Mouse (Mus musculus): ENCODE measurements around the gene Ippk. TPM values are rescaled to one million over a fixed set of nuclear protein-coding genes. Genes with fewer than 3 reads are reported as not detected.

The Ippk gene
- polyA plus RNA-seq (2015; fragmentation: Nextera tagmentation; extraction: Ambion mirVana), result 14.0 and 14.4 TPM in 2 replicates

DNA sequence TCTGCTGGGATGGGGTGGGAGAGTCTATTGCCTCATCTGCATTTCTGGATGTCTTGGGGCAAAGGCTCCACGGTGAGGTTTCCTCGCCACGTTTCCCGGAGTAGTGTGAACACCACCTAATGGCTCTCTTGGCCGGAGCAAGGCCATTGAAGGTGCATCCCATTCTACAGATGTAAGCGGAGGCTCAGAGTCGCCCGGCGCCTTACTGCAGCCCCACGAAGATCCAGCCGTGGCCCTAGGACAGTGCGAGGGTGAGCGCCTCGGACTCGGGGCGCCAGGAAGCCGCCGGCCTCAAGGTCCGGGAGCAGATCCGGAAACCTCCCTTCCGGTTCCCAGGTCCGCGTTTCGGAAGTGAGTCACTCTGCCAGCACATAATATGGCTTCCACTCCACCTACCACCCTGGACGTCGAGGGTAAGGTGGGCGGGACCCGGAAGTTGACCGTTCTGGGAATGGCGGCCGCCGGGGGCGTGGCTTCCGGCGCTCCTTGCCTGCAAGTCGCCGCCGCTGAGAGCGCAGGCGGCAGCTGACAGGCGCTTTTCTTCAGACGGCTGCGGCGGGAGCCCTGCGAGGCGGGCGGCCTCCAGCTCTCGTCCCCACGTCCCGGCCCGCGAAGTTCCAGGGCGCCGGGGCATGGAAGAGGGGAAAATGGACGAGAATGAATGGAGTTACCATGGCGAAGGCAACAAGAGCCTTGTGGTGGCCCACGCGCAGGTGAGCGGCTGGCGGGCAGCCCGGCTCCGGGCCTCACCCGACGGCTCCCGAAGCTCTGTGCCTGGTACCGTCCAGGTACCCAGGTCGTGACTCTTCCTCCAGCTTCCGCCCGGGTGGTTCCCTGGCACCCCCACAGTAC lies at the start of gene Ippk:
TSS of gene Ippk (plus strand) at position 496 of the 852 bp plus-strand sequence.
- no peaks in the 10 kb centered on the region for H3K9me3 ChIP-seq
- peaks cover 33% of the 10 kb centered on the region for H3K4me1 ChIP-seq
- peak within 1 kb of the TSS; percentile 71 for H3K9ac ChIP-seq
- H3K4me2 ChIP-seq, result peak within 1 kb of the TSS; percentile 97
- H3K4me3 ChIP-seq, result peak within 1 kb of the TSS; percentile 68
- WGBS, result under 1% methylated on average over 68 of the region's 69 CpGs
- no peaks in the 10 kb centered on the region for H3K27me3 ChIP-seq (replicated peaks)
- peak; percentile 99 for ATAC-seq (replicated peaks)
- H3K36me3 ChIP-seq (replicated peaks), result no peaks in the 10 kb centered on the region
- H3K27ac ChIP-seq, result peak within 1 kb of the TSS; percentile 88

DNA sequence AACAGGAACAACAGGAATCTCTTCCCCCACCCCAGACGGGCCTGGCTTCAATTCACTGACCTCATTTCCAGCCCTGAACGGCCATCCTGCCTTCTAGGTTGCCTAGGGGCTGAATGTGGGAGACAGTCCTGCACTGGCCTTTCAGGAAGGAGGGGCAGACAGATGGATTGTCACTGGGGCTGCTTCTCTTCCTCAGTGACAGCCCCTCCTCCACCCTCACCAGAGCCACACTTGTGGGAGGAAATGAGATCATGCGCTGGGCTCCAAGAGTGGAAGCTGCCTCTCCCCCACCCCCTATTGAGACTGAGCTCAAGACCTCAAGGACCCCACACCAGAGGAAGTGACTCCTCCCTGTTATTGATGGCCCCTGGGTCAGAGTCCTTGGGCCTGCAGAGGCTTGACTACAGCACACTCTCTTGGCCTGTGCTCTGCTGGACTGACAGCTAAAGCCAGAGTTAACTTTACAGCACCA lies 49.6 kb upstream of the Ippk start:
- Histone ChIP-seq H3K9me3 (no peaks in the 10 kb centered on the region), H3K4me2 (no peak overlapping the region), H3K4me3 (no peak overlapping the region), H3K27me3 (replicated peaks) (no peaks in the 10 kb centered on the region), H3K36me3 (replicated peaks) (peaks cover 19% of the 10 kb centered on the region; the same call in 1 of the 2 replicates), H3K4me1 (0 out of 2 replicates have a peak, but pooled peaks cover 4% of the 10 kb centered on the region), H3K27ac (no peak overlapping the region), H3K9ac (no peak overlapping the region)
- WGBS, result 80% methylated on average over 3 of the region's 3 CpGs
- 0 out of 2 replicates have a peak, but pooled peaks have one; percentile 18 for ATAC-seq (replicated peaks)

DNA sequence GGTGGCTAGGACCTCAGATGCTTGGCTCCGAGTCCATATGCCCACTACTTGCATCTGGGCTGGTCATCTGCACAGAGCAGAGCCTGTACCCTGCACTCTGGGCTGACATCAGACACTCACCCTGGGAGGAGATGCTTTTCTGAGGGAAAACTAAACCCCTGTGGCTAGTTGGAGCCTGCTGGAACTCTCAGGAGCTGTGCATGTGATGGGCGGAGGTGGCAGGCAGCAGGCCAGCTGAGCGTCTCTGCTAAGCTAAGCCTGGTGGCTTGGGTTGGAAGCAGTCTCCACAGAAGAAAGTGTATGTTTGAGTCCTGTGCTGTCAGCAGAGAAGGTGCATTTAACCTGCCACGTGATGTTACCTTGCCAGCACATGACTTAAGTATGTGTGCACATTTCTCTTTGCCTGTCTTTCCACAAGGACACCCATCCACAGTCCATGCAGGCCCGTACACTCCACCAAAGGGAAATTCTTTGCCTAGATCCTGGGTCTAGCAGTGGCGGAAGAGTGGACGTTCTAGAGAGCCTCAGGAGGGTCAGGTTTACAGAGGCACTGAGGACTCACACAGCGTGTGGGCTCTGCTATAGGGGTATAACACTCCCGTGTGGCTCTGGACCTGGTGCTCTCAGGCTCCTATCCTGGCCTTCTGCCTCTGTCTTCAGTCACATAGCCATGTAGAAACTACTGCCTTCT lies 48.5 kb upstream of the Ippk start:
- Histone ChIP-seq H3K27me3 (replicated peaks) (no peaks in the 10 kb centered on the region), H3K9me3 (no peaks in the 10 kb centered on the region), H3K4me3 (no peak overlapping the region), H3K36me3 (replicated peaks) (peaks cover 25% of the 10 kb centered on the region; the same call in 1 of the 2 replicates), H3K4me1 (no peaks in the 10 kb centered on the region), H3K9ac (no peak overlapping the region), H3K4me2 (no peak overlapping the region), H3K27ac (no peak overlapping the region)
- WGBS, result 91% methylated on average over 9 of the region's 9 CpGs
- no peak for ATAC-seq (replicated peaks)

DNA sequence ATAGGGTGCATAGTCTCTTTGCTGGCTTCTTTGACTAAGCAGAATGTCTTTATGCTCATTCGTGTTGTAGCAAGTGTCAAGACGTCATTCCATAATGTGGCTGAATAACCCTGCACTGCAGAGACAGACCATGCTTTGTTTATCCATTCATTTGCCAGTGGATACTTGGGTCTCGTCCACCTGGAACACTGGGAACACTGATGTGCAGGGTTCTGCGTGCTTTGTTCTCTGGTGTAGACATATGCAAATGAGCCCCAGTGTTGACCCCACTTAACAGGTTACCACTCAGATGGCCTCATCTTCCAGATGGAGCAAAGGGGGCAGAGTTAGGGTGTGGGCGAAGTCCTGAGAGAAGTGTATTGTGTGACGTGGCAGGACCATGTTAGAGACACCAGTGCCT lies 46.7 kb upstream of the Ippk start:
- no peak overlapping the region for H3K27ac ChIP-seq
- no peak for ATAC-seq (replicated peaks)
- no peaks in the 10 kb centered on the region for H3K27me3 ChIP-seq (replicated peaks)
- H3K9me3 ChIP-seq, result no peaks in the 10 kb centered on the region
- no peaks in the 10 kb centered on the region for H3K4me1 ChIP-seq
- no peak overlapping the region for H3K4me3 ChIP-seq
- no peak overlapping the region for H3K4me2 ChIP-seq
- WGBS, result 73% methylated on average over 6 of the region's 6 CpGs
- H3K9ac ChIP-seq, result no peak overlapping the region
- peaks cover 41% of the 10 kb centered on the region; the same call in 1 of the 2 replicates for H3K36me3 ChIP-seq (replicated peaks)

DNA sequence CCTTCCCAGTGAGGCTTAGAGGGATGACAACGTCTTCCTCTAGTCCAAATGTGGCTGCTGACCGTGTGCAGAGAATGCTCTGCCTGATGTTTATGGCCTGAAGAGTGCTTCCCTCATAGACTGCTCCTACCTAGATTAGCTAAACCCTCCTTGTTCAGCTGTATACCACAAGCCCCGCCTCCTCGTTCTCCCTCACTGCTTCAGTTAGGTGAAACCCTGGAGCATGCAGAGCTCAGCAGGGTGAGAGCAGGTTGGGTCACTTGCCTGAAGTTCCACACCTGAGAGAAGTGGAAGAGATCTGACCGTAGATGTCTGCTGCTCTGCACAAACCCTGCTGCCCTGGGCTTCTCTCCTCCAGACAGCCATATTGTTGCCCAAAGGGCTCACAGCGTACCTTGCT lies 46.3 kb upstream of the Ippk start:
- Histone ChIP-seq H3K4me1 (no peaks in the 10 kb centered on the region), H3K4me3 (no peak overlapping the region), H3K4me2 (no peak overlapping the region), H3K27me3 (replicated peaks) (no peaks in the 10 kb centered on the region), H3K9me3 (no peaks in the 10 kb centered on the region), H3K27ac (no peak overlapping the region), H3K36me3 (replicated peaks) (peaks cover 46% of the 10 kb centered on the region; the same call in 1 of the 2 replicates), H3K9ac (no peak overlapping the region)
- no peak for ATAC-seq (replicated peaks)
- 87% methylated on average over 6 of the region's 6 CpGs for WGBS

DNA sequence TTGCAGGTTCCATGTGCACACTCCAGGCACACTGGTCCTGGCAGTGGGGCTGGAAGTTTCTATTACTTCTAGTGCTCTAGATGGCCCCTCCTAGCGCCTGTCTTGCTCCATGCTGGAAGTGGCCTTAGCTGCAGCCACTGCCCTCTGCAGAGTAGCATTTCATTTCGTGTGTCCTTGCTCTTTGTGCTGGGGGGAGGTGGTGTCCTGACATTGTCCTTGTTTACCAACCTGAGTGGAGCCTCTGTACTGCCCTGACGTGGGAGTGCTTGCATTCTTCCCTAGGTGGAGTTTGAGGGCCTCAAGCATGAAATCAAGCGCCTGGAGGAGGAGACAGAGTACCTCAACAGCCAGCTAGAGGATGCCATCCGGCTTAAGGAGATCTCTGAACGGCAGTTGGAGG lies 43.4 kb upstream of the Ippk start:
- H3K27ac ChIP-seq, result no peak overlapping the region
- WGBS, result 91% methylated on average over 6 of the region's 6 CpGs
- H3K9ac ChIP-seq, result no peak overlapping the region
- H3K4me2 ChIP-seq, result no peak overlapping the region
- peaks cover 65% of the 10 kb centered on the region; the same call in 1 of the 2 replicates for H3K36me3 ChIP-seq (replicated peaks)
- H3K27me3 ChIP-seq (replicated peaks), result no peaks in the 10 kb centered on the region
- no peak for ATAC-seq (replicated peaks)
- no peak overlapping the region for H3K4me3 ChIP-seq
- no peaks in the 10 kb centered on the region for H3K9me3 ChIP-seq
- no peaks in the 10 kb centered on the region for H3K4me1 ChIP-seq

DNA sequence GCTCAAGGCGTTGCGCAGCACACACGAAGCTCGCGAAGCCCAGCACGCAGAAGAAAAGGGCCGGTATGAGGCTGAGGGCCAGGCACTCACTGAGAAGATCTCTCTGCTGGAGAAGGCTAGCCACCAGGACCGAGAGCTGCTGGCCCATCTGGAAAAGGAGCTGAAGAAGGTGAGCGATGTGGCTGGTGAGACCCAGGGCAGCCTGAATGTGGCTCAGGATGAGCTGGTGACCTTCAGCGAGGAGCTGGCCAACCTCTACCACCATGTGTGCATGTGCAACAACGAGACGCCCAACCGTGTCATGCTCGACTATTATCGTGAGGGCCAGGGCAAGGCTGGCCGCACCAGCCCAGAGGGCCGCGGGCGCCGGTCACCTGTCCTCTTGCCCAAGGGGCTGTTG lies 41.7 kb upstream of the Ippk start:
- H3K4me2 ChIP-seq, result no peak overlapping the region
- no peaks in the 10 kb centered on the region for H3K4me1 ChIP-seq
- peaks cover 81% of the 10 kb centered on the region for H3K36me3 ChIP-seq (replicated peaks)
- ATAC-seq (replicated peaks), result no peak
- WGBS, result 96% methylated on average over 20 of the region's 20 CpGs
- H3K4me3 ChIP-seq, result no peak overlapping the region
- no peak overlapping the region for H3K27ac ChIP-seq
- H3K9me3 ChIP-seq, result no peaks in the 10 kb centered on the region
- no peaks in the 10 kb centered on the region for H3K27me3 ChIP-seq (replicated peaks)
- H3K9ac ChIP-seq, result no peak overlapping the region

DNA sequence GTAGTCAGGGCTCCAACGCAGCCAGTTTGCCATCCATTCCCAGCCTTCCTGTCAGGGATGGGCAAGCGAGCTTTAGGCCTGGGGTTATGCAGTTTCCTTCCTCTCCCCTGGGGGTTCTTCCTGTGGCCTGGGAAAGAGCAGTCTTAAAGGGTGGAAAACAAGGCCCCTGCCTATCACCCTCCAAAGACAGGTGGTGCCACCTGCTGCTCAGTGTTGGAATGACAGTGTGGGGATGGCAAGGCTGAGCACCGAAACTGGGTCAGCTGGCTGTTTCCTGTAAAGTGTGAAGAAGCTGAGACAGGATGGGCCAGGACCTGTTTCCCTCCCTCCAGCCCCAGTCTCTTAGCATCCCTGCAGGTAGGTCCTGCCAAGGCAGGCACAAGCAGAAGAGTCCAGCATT lies 39.8 kb upstream of the Ippk start:
- H3K4me1 ChIP-seq, result no peaks in the 10 kb centered on the region
- H3K27me3 ChIP-seq (replicated peaks), result no peaks in the 10 kb centered on the region
- peak; percentile 55; the same call in 1 of the 2 replicates for ATAC-seq (replicated peaks)
- no peaks in the 10 kb centered on the region for H3K9me3 ChIP-seq
- no peak overlapping the region for H3K4me3 ChIP-seq
- H3K9ac ChIP-seq, result no peak overlapping the region
- peaks cover 83% of the 10 kb centered on the region for H3K36me3 ChIP-seq (replicated peaks)
- no peak overlapping the region for H3K4me2 ChIP-seq
- H3K27ac ChIP-seq, result peak overlapping the region; percentile 35; the same call in 1 of the 2 replicates
- WGBS, result 21% methylated on average over 3 of the region's 3 CpGs

DNA sequence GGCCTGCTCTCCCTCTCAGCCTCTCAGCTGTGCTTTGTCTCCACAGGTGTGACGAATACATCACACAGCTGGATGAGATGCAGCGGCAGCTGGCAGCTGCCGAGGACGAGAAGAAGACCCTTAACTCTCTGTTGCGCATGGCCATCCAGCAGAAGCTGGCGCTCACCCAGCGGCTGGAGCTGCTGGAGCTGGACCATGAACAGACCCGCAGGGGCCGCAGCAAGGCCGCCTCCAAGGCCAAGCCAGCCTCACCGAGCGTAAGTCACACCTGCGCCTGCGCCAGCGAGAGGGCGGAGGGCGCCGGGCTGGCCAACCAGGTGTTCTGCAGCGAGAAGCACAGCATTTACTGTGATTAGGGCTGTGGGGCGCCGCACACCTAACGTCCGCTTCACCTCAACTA lies 38.1 kb upstream of the Ippk start:
- no peak overlapping the region for H3K4me3 ChIP-seq
- no peaks in the 10 kb centered on the region for H3K4me1 ChIP-seq
- no peak for ATAC-seq (replicated peaks)
- no peak overlapping the region for H3K9ac ChIP-seq
- H3K27ac ChIP-seq, result no peak overlapping the region
- no peaks in the 10 kb centered on the region for H3K9me3 ChIP-seq
- peaks cover 73% of the 10 kb centered on the region for H3K36me3 ChIP-seq (replicated peaks)
- 95% methylated on average over 23 of the region's 23 CpGs for WGBS
- H3K4me2 ChIP-seq, result no peak overlapping the region
- no peaks in the 10 kb centered on the region for H3K27me3 ChIP-seq (replicated peaks)

DNA sequence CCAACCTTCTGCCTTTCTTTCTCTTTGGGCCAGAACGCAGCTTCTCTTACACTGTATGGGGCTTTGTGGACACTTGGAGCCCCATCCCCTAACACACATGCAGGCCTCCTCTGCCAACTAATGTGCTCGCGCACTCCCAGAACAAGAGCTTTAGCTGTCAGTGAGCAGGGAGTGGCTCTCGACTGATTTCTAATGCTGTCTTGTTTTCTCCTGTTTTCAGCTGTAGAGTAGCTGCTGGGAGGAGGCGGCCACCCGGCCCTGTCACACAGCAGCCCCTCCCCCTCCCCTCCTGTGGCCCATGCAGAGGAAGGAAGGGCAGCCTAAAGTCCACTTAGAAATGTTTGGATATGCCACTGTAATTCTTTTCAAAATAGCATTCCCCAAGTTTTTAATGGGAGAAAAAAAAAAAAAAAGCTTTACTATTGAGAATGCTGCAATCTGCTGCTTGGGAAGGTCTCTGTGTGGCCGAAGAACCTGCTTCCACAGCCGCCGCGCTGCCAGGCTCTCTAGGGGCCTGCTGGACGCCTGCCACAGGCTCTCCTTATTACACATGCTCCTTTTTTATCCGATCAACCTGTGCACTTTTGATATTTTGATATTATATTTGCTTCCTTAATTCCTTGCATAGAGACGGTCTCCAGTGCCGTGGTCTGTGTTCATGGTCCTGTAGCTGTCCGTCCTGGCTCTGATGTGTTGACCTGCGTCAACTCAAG lies 36.1 kb upstream of the Ippk start:
- Histone ChIP-seq H3K9me3 (no peaks in the 10 kb centered on the region), H3K27ac (no peak overlapping the region), H3K9ac (no peak overlapping the region), H3K4me3 (no peak overlapping the region), H3K4me1 (no peaks in the 10 kb centered on the region), H3K27me3 (replicated peaks) (no peaks in the 10 kb centered on the region), H3K4me2 (no peak overlapping the region), H3K36me3 (replicated peaks) (peaks cover 56% of the 10 kb centered on the region)
- WGBS, result 82% methylated on average over 16 of the region's 16 CpGs
- no peak for ATAC-seq (replicated peaks)

DNA sequence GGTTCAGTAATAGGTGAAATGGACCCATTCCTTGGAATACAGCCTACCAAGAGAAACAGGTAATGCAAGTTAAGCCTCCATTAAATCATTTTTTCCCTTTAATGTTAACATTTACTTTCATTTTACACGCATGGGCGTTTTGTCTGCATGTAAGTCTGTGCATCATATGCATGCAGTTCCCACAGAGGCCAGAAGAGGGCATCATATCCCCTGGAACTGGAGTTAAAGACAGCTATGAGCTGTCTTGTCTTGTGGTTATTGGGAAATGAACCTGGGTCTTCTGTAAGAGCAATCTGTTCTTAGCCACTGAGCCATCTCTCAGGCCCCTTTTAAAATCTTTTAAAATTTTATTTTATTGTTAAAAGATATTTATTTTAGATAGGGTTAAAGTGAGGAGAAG lies 29.7 kb upstream of the Ippk start:
- Histone ChIP-seq H3K36me3 (replicated peaks) (0 out of 2 replicates have a peak, but pooled peaks cover 6% of the 10 kb centered on the region), H3K4me3 (no peak overlapping the region), H3K4me2 (no peak overlapping the region), H3K27ac (no peak overlapping the region), H3K9me3 (no peaks in the 10 kb centered on the region), H3K9ac (no peak overlapping the region), H3K27me3 (replicated peaks) (no peaks in the 10 kb centered on the region), H3K4me1 (no peaks in the 10 kb centered on the region)
- 98% methylated on average over 2 of the region's 2 CpGs for WGBS
- no peak for ATAC-seq (replicated peaks)

DNA sequence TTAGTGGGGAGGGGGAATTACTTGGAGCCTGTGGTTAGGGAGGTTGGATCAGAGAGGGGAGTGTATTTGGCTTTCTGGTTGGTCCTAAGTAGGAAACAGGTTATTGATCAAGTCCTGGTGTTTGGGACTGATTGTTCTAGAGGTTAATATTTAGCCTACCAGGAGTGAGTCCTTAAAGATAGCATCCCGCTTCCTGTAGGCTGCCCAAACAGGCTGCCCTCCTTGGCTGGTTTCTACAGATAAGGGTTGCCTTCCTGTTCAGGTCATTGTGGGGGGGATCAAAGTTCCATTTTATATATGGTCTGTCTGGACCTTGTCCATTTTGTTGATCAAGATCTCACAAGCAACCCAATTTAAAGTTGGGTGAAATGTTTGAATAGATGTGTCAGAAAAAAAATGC lies 27.5 kb upstream of the Ippk start:
- Histone ChIP-seq H3K9me3 (no peaks in the 10 kb centered on the region), H3K9ac (no peak overlapping the region), H3K27ac (no peak overlapping the region), H3K27me3 (replicated peaks) (no peaks in the 10 kb centered on the region), H3K36me3 (replicated peaks) (0 out of 2 replicates have a peak, but pooled peaks cover 3% of the 10 kb centered on the region), H3K4me2 (no peak overlapping the region), H3K4me3 (no peak overlapping the region), H3K4me1 (no peaks in the 10 kb centered on the region)
- no peak for ATAC-seq (replicated peaks)
- 94% methylated on average over 1 of the region's 1 CpGs for WGBS

Measured in midbrain, embryonic 15.5 days (tissue).